Mouse (Mus musculus) neural tube, embryonic 15.5 days (tissue): ENCODE results near the gene Lrrk1. TPM values are rescaled to one million over a fixed set of nuclear protein-coding genes. Genes with fewer than 3 reads are reported as not detected.

ENCODE experiments used
- ATAC-seq: fragments of 200-750 bp; cut with Nextera tagmentation; 2 replicates; pipeline ENCODE4 v1.8.0; 2017; ENCODE audit warnings: mild to moderate bottlenecking, moderate TSS enrichment, moderate library complexity; ENCODE audit not compliant: low FRiP score
- H3K27ac ChIP-seq: fragments of 300-500 bp; sonication (generic); replicated peaks from 2 replicates; pipeline ENCODE4 v1.5.1; 2015; ENCODE audit warnings: mild to moderate bottlenecking, inconsistent platforms
- H3K27me3 ChIP-seq: fragments of 300-500 bp; sonication (generic); replicated peaks from 2 replicates; pipeline ENCODE4 v1.6.1; 2015; ENCODE audit warnings: inconsistent platforms
- H3K36me3 ChIP-seq: fragments of 300-500 bp; sonication (generic); 2 replicates; pipeline ENCODE4 v1.6.1; 2015; ENCODE audit warnings: inconsistent platforms
- H3K4me1 ChIP-seq: fragments of 300-500 bp; sonication (generic); 2 replicates; pipeline ENCODE4 v1.6.1; 2015; ENCODE audit warnings: inconsistent platforms
- H3K4me2 ChIP-seq: fragments of 300-500 bp; sonication (generic); 2 replicates; pipeline ENCODE4 v1.6.1; 2015; ENCODE audit warnings: inconsistent platforms, mild to moderate bottlenecking, moderate library complexity
- H3K4me3 ChIP-seq: fragments of 300-500 bp; sonication (generic); replicated peaks from 2 replicates; pipeline ENCODE4 v1.5.1; 2015; ENCODE audit warnings: mild to moderate bottlenecking, inconsistent platforms
- H3K9ac ChIP-seq: fragments of 300-500 bp; sonication (generic); replicated peaks from 2 replicates; pipeline ENCODE4 v1.6.1; 2015; ENCODE audit warnings: mild to moderate bottlenecking, inconsistent platforms
- H3K9me3 ChIP-seq: fragments of 300-500 bp; sonication (generic); replicated peaks from 2 replicates; pipeline ENCODE4 v1.6.1; 2016; ENCODE audit warnings: inconsistent platforms
- WGBS: fragments of 180-500 bp; shearing (Covaris S2); methylation state at CpG from one replicate; pipeline ENCODE4 v1.1.7; 2015; ENCODE audit warnings: mixed read lengths; 5-methylcytosine and 5-hydroxymethylcytosine counted together
- polyA plus RNA-seq: library from polyadenylated mRNA; unstranded; fragments of >200 nt; fragmentation: Nextera tagmentation; extraction: Ambion mirVana; gene quantifications from 2 replicates; pipeline ENCODE4 v1.2.1, GENCODE M21; 2015

The Lrrk1 gene
- polyA plus RNA-seq, 1 experiment from 2014 or later: 5.1 TPM

DNA sequence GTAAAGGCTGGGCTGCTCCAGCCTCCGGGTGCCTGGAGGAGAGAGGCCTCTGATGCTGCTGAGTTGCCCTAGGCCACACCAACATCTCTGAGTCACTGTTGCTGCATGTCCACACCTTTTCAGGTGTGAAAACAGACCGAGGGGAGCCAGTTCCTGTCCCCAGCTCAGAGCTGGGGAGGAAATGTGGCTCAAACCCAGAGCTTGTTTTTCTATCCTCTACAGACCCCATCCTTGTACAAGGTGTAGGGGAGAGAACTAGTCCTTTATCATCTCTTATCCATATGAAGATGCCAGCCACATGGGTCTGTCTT is 159.6 kb downstream of the Lrrk1 start:
- ATAC-seq: no peak
- Histone ChIP-seq H3K9me3 (no peaks in the 10 kb centered on the region), H3K4me3 (no peak overlapping the region), H3K36me3 (no peaks in the 10 kb centered on the region), H3K27me3 (no peaks in the 10 kb centered on the region), H3K27ac (no peak overlapping the region), H3K4me1 (peaks cover 26% of the 10 kb centered on the region), H3K4me2 (no peak overlapping the region), H3K9ac (no peak overlapping the region)
- 85% methylated on average over 2 of the region's 2 CpGs for WGBS

DNA sequence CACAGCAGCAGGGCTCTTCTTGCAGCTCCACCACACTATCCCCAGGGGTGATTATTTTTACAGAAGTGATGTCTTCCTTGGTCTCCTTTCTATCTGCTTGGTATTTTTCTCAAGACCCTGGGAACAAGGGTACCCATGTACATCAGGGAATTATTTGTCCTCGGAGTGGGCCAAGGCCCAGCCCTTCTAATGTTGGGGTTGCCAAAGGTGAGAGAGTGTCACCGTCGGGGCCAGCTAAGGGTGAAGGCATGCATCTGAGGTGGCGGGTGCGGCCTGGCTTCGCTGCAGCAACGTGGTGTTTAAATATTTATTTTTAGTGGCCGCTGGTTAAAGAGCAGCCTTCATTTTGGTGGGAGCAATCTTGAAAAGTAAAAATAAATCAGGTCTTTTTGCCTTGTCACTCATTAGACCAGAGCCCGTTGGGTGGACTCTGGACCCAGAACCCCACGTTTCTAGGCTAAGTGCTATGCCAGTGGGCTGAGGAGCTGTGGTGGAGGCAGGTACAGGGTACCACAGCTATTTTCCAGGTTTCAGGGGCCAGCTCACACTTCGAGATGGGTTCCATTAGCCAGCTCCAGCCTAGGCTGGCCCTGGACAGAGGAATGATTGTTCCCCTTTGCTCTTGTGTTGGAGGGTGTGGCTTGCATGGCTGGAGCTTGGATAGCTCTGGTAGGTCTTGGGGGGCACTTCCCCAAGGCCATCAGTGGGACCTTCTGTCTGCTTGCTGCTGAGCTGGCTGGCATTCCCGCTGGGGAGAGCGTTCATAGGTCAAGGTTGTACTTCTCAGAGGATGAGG is 160.1 kb downstream of the Lrrk1 start:
- no peak overlapping the region for H3K4me2 ChIP-seq
- no peak overlapping the region for H3K27ac ChIP-seq
- H3K27me3 ChIP-seq: no peaks in the 10 kb centered on the region
- 90% methylated on average over 13 of the region's 13 CpGs for whole genome bisulfite sequencing
- H3K9me3 ChIP-seq: no peaks in the 10 kb centered on the region
- H3K36me3 ChIP-seq: no peaks in the 10 kb centered on the region
- no peak overlapping the region for H3K9ac ChIP-seq
- peaks cover 26% of the 10 kb centered on the region for H3K4me1 ChIP-seq
- ATAC-seq: no peak
- H3K4me3 ChIP-seq: no peak overlapping the region

DNA sequence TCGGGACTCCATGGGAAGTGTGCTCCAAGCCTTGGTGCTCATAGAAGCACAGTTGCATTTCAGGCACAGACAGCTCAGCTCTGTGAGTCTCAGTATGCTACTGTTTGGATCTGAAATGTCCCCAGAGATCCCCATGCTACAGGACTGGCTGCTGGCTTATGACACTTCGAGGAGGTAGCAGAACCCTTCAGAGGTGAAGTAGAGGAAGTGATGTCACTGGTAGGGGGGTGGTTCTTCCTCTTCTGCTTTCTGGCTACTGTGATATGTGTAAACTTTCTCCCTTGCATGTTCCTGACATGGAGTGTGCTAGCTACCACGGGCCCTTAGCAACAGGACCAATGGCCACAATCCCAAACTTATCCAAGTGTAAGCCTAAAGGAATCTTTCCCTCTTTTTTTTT is 162.3 kb downstream of the Lrrk1 start:
- 88% methylated on average over 3 of the region's 3 CpGs for WGBS

DNA sequence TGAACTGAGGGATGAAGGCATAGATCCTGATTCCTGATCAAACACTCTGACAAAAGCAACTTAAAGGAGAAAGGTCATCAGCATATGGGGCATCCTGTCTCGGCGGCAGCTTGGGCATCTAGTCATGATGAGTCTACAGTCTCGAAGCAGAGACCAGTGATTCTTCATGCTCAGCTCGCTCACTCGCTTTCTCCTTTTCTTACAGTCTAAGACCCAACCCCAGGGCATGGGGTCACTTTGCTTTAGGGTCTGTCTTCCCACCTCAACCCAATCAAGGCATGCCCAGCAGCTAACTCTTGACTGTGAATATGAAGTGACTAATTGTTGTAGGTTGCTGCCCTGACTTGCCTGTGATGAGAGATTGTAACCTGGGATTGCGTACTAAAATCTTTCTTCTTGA is 163.6 kb downstream of the Lrrk1 start:
- Histone ChIP-seq H3K9ac (no peak overlapping the region), H3K36me3 (no peaks in the 10 kb centered on the region), H3K4me1 (peaks cover 8% of the 10 kb centered on the region; the same call in 1 of the 2 replicates), H3K27me3 (no peaks in the 10 kb centered on the region), H3K9me3 (no peaks in the 10 kb centered on the region), H3K27ac (no peak overlapping the region), H3K4me2 (no peak overlapping the region), H3K4me3 (no peak overlapping the region)
- WGBS: 98% methylated on average over 6 of the region's 6 CpGs
- no peak for ATAC-seq

More for the DNA sequence above, 162.3 kb downstream of the Lrrk1 start:
- Histone ChIP-seq H3K4me2 (no peak overlapping the region), H3K4me3 (no peak overlapping the region), H3K9ac (no peak overlapping the region), H3K4me1 (peaks cover 21% of the 10 kb centered on the region), H3K36me3 (no peaks in the 10 kb centered on the region), H3K9me3 (no peaks in the 10 kb centered on the region), H3K27me3 (no peaks in the 10 kb centered on the region), H3K27ac (no peak overlapping the region)
- ATAC-seq: no peak

DNA sequence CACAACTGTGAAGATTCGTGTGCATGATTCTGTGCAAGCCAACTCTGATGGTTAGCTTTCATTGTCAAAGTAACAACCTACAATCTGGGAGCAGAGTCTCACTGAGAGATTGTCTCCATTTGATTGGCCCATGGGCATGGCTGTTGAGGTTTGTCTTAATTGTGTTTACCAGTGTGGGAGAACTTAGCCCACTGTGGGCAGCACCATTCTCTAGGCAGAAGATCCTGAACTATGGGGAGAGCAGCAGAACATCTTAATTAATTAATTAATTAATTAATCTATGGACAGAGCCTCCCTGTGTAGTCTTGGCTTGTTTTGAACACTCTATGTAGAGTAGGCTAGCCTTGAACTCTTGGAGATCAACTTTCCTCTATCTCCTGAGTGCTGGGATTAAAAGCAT is 164.4 kb downstream of the Lrrk1 start:
- ATAC-seq: no peak
- Histone ChIP-seq H3K36me3 (no peaks in the 10 kb centered on the region), H3K4me2 (no peak overlapping the region), H3K4me3 (no peak overlapping the region), H3K9me3 (no peaks in the 10 kb centered on the region), H3K27ac (no peak overlapping the region), H3K27me3 (no peaks in the 10 kb centered on the region), H3K4me1 (peaks cover 8% of the 10 kb centered on the region; the same call in 1 of the 2 replicates), H3K9ac (no peak overlapping the region)
- 88% methylated on average over 1 of the region's 1 CpGs for WGBS

DNA sequence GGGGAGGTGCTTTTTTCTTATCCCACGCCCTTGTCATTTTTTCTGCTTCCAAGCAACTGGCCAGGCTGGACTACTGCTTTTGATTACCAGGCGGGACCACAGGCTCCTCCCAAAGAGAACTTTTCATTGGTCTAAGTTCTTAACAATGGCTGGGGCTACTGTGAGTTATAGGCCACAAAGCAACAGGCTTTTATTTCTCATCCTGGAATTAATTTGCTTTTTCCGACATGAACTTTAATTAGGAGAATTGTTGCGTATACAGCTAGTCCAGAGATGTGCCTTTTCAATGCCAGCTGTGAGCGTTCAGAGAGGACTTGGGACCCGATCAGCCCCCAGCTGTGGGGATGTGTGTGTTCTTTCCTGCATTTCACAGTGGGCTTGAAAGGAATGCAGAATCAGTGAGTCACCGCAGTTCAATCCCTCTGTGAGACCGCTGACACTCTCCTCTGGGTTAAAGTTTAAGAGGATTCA is 165.5 kb downstream of the Lrrk1 start:
- Histone ChIP-seq H3K4me1 (peaks cover 18% of the 10 kb centered on the region), H3K9me3 (no peaks in the 10 kb centered on the region), H3K4me2 (no peak overlapping the region), H3K36me3 (no peaks in the 10 kb centered on the region), H3K4me3 (no peak overlapping the region), H3K27ac (peak overlapping the region; percentile 41; the same call in 1 of the 2 replicates), H3K27me3 (no peaks in the 10 kb centered on the region), H3K9ac (no peak overlapping the region)
- WGBS: 16% methylated on average over 8 of the region's 8 CpGs
- ATAC-seq: no peak

DNA sequence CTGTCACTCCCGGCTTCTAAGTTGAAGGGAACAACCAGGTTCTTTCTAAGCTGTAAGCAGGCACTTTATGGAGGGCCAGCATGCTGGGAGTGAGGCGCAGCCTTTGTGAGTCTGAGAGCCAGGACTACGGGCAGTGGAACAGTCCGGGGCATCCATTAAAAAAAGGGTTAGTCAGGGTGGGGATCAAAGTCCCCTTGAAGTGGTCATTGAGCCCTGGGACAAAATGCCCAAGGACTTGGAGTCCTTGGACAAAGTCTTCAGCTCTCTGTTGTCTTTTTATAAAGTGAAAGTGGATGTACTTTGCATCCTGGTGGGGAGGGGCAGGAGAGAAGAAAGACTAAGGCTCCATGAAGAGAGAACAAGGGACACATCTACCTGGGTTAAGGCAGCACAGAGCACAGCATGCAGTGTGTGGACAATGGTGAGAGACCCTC is 168.3 kb downstream of the Lrrk1 start:
- ATAC-seq: no peak
- H3K9me3 ChIP-seq: no peaks in the 10 kb centered on the region
- H3K4me2 ChIP-seq: no peak overlapping the region
- no peak overlapping the region for H3K4me3 ChIP-seq
- H3K27ac ChIP-seq: no peak overlapping the region
- peaks cover 24% of the 10 kb centered on the region for H3K4me1 ChIP-seq
- 41% methylated on average over 4 of the region's 4 CpGs for WGBS
- no peaks in the 10 kb centered on the region for H3K27me3 ChIP-seq
- H3K9ac ChIP-seq: no peak overlapping the region
- no peaks in the 10 kb centered on the region for H3K36me3 ChIP-seq

DNA sequence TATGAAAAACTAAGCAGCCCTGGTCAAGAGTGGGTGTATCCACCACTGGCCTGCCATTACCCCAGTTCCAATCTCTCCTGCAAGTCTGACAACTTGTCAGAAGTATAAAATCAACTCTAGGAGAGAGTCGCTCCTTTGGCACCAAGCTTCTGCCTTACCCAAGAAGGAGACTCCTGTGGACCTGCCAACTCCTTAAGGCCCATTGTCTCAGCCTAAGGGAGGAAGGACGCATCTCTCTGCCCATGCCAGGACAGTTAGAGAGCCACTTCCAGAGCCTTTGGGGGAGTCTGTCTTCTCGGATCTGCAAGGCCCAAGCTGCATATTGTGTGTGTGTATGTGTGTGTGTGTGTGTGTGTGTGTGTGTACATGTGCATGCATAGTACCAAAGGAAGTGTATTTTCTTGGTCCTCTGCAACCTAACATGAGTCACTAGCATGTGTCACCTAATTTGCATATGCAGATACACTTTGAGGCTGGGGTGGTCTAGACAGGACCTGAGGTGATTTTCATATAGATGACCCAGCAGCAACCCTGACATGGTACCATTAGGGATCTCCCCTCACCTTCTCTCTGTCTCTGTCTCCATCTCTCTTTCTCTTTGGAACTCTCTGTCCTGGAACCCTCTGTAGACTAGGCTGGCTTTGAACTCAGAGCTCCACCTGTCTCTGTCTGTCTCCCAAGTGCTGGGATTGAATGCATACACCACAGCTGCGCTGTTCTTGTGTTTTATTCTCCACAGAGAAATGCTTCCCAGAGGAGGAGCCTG is 168.9 kb downstream of the Lrrk1 start:
- no peak for ATAC-seq
- Histone ChIP-seq H3K9ac (no peak overlapping the region), H3K4me2 (no peak overlapping the region), H3K36me3 (no peaks in the 10 kb centered on the region), H3K9me3 (no peaks in the 10 kb centered on the region), H3K4me1 (peaks cover 24% of the 10 kb centered on the region), H3K4me3 (no peak overlapping the region), H3K27ac (no peak overlapping the region), H3K27me3 (no peaks in the 10 kb centered on the region)
- 71% methylated on average over 4 of the region's 4 CpGs for WGBS

DNA sequence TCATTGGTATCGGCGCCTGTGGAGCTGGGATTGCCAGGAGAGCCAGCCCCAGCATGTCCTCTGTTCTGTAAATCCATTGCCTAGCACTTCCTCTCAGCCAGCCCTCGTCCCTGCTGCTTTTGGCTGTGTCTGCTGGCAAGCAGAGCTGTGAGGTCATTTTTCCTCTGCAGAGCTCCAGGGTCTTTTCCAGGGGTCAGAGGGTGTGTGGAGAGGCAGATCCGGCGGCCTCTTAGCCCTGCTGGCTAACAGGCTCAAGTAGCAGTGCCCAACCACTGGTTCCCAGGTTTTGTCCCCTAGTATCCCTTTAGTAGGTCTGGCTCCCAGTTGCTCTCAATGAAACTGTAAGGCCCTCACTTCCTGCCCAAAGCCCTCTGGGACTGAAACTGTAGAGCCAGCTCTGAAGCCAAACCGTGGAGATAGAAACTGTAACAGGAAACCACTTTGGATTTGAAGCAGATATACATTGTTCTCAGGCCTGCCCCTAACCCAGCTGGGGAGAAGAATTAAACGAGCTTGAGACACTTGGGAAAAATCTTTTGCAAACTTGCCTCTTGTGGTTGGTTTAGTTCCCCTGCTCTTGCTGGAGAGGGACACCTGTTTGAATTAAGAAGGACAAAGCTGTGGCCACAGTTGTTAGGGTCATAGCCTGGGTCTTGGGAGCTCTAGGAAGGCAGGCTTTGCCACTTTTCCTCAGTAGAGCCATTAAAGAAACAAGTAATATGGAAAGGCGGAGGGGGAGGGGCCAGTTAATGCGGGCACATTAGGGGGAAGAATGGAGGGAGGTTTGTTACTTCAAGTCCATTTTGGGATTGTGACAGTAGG is 169.7 kb downstream of the Lrrk1 start:
- H3K36me3 ChIP-seq: no peaks in the 10 kb centered on the region
- H3K4me3 ChIP-seq: no peak overlapping the region
- H3K9ac ChIP-seq: no peak overlapping the region
- H3K27ac ChIP-seq: peak overlapping the region; percentile 58
- ATAC-seq: peak; percentile 66; the same call in 1 of the 2 replicates
- H3K9me3 ChIP-seq: no peaks in the 10 kb centered on the region
- no peak overlapping the region for H3K4me2 ChIP-seq
- peaks cover 24% of the 10 kb centered on the region for H3K4me1 ChIP-seq
- no peaks in the 10 kb centered on the region for H3K27me3 ChIP-seq
- WGBS: 42% methylated on average over 9 of the region's 9 CpGs

DNA sequence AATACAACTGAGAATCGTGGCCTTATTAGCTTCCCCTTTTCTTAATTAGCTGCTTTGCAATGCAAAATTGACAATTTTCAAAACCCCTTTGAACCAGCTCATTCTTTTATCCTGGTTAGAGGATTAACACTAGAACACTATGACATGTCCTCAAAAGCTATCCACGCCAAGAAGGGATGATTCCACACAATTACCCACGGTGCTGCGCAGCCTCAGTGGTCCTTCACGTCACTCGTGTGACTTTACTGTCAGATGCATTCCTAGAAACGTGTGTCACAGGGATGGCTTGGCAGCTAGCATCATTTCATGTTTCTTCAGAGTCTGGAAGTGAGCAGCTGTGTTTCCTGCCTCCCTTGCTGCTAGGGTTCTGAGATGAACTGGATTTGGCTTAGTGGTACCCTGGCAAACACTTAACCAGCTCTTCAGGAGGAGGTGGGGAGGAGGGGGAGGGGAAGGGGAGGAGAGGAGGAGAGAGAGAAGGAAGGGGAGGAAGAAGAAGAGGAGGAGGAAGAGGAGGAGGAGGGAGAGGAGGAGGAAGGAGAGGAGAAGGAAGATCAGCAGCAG is 170.5 kb downstream of the Lrrk1 start:
- Histone ChIP-seq H3K36me3 (no peaks in the 10 kb centered on the region), H3K9me3 (no peaks in the 10 kb centered on the region), H3K4me3 (no peak overlapping the region), H3K27me3 (no peaks in the 10 kb centered on the region), H3K4me2 (no peak overlapping the region), H3K9ac (no peak overlapping the region), H3K4me1 (peaks cover 21% of the 10 kb centered on the region), H3K27ac (peak overlapping the region; percentile 58)
- WGBS: 68% methylated on average over 7 of the region's 7 CpGs
- ATAC-seq: no peak; the same call in 1 of the 2 replicates

DNA sequence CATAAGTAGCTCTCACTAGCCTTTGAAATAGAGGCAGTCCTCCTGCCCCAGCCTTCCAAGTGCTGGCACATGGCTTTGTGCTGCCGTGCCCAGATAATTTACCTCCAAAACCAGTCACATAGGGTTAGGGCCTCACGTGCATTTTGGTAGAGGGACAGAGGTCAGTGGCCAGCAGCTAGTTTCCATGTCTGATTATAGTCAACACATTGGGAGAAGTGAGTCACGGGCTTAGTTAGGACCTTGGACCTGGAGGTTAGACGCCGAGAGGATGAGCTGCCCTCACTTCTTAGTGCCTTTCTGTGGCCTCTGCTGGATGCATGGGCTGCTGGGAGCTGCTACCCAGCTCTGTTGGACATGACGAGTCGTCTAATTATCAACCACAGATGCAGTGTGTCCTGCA is 171.1 kb downstream of the Lrrk1 start:
- Histone ChIP-seq H3K4me3 (no peak overlapping the region), H3K36me3 (no peaks in the 10 kb centered on the region), H3K9me3 (no peaks in the 10 kb centered on the region), H3K4me1 (peaks cover 20% of the 10 kb centered on the region), H3K27me3 (no peaks in the 10 kb centered on the region), H3K4me2 (no peak overlapping the region), H3K9ac (no peak overlapping the region), H3K27ac (no peak overlapping the region)
- no peak for ATAC-seq
- WGBS: 79% methylated on average over 7 of the region's 7 CpGs
